ENCODE assay signal across 9 mouse cellular contexts in genomic region chr12:70679701-70680425, GRCm38 (mm10).
DNase-seq lines count a peak whose midpoint lies in the region; ATAC-seq lines count a peak whose summit lies in the region.
"Had no signal": no experiment of that assay in that cellular context is flagged by ENCODE, and none has a peak within 500 bp of the region (broad histone marks: within the 10 kb centered on the region; RNA-seq: fewer than 3 reads in every experiment).

No protein-coding gene starts in this region.

- H3K27ac ChIP-seq in forebrain, embryonic 15.5 days (replicated peaks): peak overlapping the region; percentile 67
- 0 out of 2 replicates have a peak overlapping the region, but pooled peaks have one; percentile 19 for H3K27ac ChIP-seq in midbrain, embryonic 13.5 days

- H3K4me3 ChIP-seq in forebrain, embryonic 15.5 days: no peak overlapping the region
- H3K4me3 ChIP-seq in midbrain, embryonic 13.5 days (replicated peaks): no peak overlapping the region

- H3K4me1 ChIP-seq in forebrain, embryonic 15.5 days: peaks cover 9% of the 10 kb centered on the region
- 0 out of 2 replicates have a peak, but pooled peaks cover 6% of the 10 kb centered on the region for H3K4me1 ChIP-seq in midbrain, embryonic 13.5 days (replicated peaks)

- H3K9me3 ChIP-seq in forebrain, embryonic 15.5 days: no peaks in the 10 kb centered on the region
- no peaks in the 10 kb centered on the region for H3K9me3 ChIP-seq in midbrain, embryonic 13.5 days
- H3K9me3 ChIP-seq: G1E had no signal

- no peak overlapping the region for H3K9ac ChIP-seq in forebrain, embryonic 15.5 days (replicated peaks)
- H3K9ac ChIP-seq in midbrain, embryonic 13.5 days (replicated peaks): 0 out of 2 replicates have a peak overlapping the region, but pooled peaks have one; percentile 14

- ATAC-seq in forebrain, embryonic 15.5 days (replicated peaks): peak; percentile 84
- 0 out of 2 replicates have a peak, but pooled peaks have one; percentile 14 for ATAC-seq in midbrain, embryonic 13.5 days
- ATAC-seq in megakaryocyte-erythroid progenitor cell, adult 5-6 weeks (replicated peaks; ENCODE audit: low FRiP score, low TSS enrichment, poor library complexity, severe bottlenecking): no peak

- H3K36me3 ChIP-seq in forebrain, embryonic 15.5 days: no peaks in the 10 kb centered on the region
- H3K36me3 ChIP-seq in midbrain, embryonic 13.5 days: no peaks in the 10 kb centered on the region
- H3K36me3 ChIP-seq: G1E had no signal

- intact Hi-C loops in heart, postnatal 14 days (cut with DNase I): no loop called here

- H3K4me2 ChIP-seq in forebrain, embryonic 15.5 days (replicated peaks): peak overlapping the region; percentile 17; the same call in 1 of the 2 replicates
- no peak overlapping the region for H3K4me2 ChIP-seq in midbrain, embryonic 13.5 days (replicated peaks)

- DNase-seq in kidney, postnatal 10 days: peak; percentile 24
- DNase-seq in kidney, postnatal 36 days: no peak
- DNase-seq in heart, postnatal 14 days: peak; percentile 67 to 73
- peak; percentile 19 for DNase-seq in testis, postnatal 14 days (ENCODE audit: low spot score)
- DNase-seq in thymus, postnatal 4 days: no peak

- H3K27me3 ChIP-seq in forebrain, embryonic 15.5 days: no peaks in the 10 kb centered on the region
- H3K27me3 ChIP-seq in midbrain, embryonic 13.5 days: no peaks in the 10 kb centered on the region

- WGBS in forebrain, embryonic 15.5 days: 51% methylated on average over 20 of the region's 20 CpGs
- WGBS in midbrain, embryonic 13.5 days: 75% methylated on average over 20 of the region's 20 CpGs

Comparison
In these comparisons a context has a peak if more than half of its experiments do, and no peak if none do; other contexts are left out.
1. DNase-seq: peak in kidney, postnatal 10 days (single experiment), heart, postnatal 14 days (2 of 2) and testis, postnatal 14 days (single experiment); none in kidney, postnatal 36 days (0 of 2) and thymus, postnatal 4 days (single experiment).